Mouse (Mus musculus) lung, postnatal 0 days (tissue): Measurements from ENCODE around the gene Sergef. TPM values are rescaled to one million over a fixed set of nuclear protein-coding genes. Genes with fewer than 3 reads are reported as not detected.

Experiments
- ATAC-seq: fragments of 200-750 bp; cut with Nextera tagmentation; 2 replicates; pipeline ENCODE4 v1.8.0; 2017; ENCODE audit warnings: moderate library complexity
- DNase-seq: peaks from one replicate; pipeline ENCODE4 v3.0.0-alpha.2; 2016; ENCODE audit warnings: low spot score
- H3K27ac ChIP-seq: fragments of 300-500 bp; sonication (generic); 2 replicates; pipeline ENCODE4 v1.5.1; 2014; ENCODE audit warnings: antibody characterized with exemption, mild to moderate bottlenecking, low read length, mixed read lengths
- H3K27me3 ChIP-seq: fragments of 300-500 bp; sonication (generic); replicated peaks from 2 replicates; pipeline ENCODE4 v1.6.1; 2014; ENCODE audit warnings: low read length, mixed read lengths; ENCODE audit not compliant: insufficient read depth
- H3K36me3 ChIP-seq: fragments of 300-500 bp; sonication (generic); 2 replicates; pipeline ENCODE4 v1.6.1; 2014; ENCODE audit warnings: low read length, mixed read lengths; ENCODE audit not compliant: insufficient read depth
- H3K4me1 ChIP-seq: fragments of 300-500 bp; sonication (generic); 2 replicates; pipeline ENCODE4 v1.6.1; 2014; ENCODE audit warnings: antibody characterized with exemption, low read depth, low read length, mixed read lengths; ENCODE audit not compliant: insufficient read depth
- H3K4me2 ChIP-seq: fragments of 300-500 bp; sonication (generic); replicated peaks from 2 replicates; pipeline ENCODE4 v1.6.1; 2014; ENCODE audit warnings: low read depth, mild to moderate bottlenecking, low read length, moderate library complexity, mixed read lengths
- H3K4me3 ChIP-seq: fragments of 300-500 bp; sonication (generic); 2 replicates; pipeline ENCODE4 v1.5.1; 2014; ENCODE audit warnings: low read depth, low read length
- H3K9ac ChIP-seq: fragments of 300-500 bp; sonication (generic); replicated peaks from 2 replicates; pipeline ENCODE4 v1.6.1; 2014; ENCODE audit warnings: low read depth, mild to moderate bottlenecking
- H3K9me3 ChIP-seq: fragments of 300-500 bp; sonication (generic); 2 replicates; pipeline ENCODE4 v1.6.1; 2016; ENCODE audit warnings: low read length, mixed read lengths
- CTCF ChIP-seq: IDR thresholded peaks from 2 replicates; pipeline ENCODE4 v1.5.1; 2016; ENCODE audit warnings: antibody characterized with exemption, mild to moderate bottlenecking
- EP300 ChIP-seq: IDR thresholded peaks from 2 replicates; pipeline ENCODE4 v1.6.1; 2016; ENCODE audit warnings: antibody characterized with exemption, mild to moderate bottlenecking, control low read depth
- WGBS: fragments of 180-500 bp; shearing (Covaris S2); extraction: QIAGEN DNeasy Blood & Tissue Kit; methylation state at CpG from one replicate; pipeline ENCODE4 v1.1.7; 2014; 5-methylcytosine and 5-hydroxymethylcytosine counted together
- polyA plus RNA-seq: library from polyadenylated mRNA; unstranded; fragments of >200 nt; fragmentation: Nextera tagmentation; extraction: Ambion mirVana; gene quantifications from 2 replicates; pipeline ENCODE4 v1.2.1, GENCODE M21; 2015

Gene Sergef
- polyA plus RNA-seq, 1 experiment from 2014 or later, result 7.2 TPM

- WGBS, result 57% methylated on average over 20 of the region's 20 CpGs
- H3K4me2 ChIP-seq, result no peak overlapping the region
- H3K36me3 ChIP-seq, result no peaks in the 10 kb centered on the region
- H3K4me3 ChIP-seq, result no peak overlapping the region
- peaks cover 13% of the 10 kb centered on the region; the same call in 1 of the 2 replicates for H3K4me1 ChIP-seq
- no peaks in the 10 kb centered on the region for H3K9me3 ChIP-seq
- ATAC-seq (peak; percentile 52), DNase-seq (peak; percentile 47)
- H3K9ac ChIP-seq, result no peak overlapping the region
- no peak for TF ChIP-seq EP300
- no peak for TF ChIP-seq CTCF
- no peaks in the 10 kb centered on the region for H3K27me3 ChIP-seq
- H3K27ac ChIP-seq, result no peak overlapping the region
Measured at GRCm38 (mm10) chr7:46551935-46552752, 87.5 kb downstream of the Sergef start.

GRCm38 (mm10) chr7:46551173-46551572, 88.4 kb downstream of the Sergef start:
- no peaks in the 10 kb centered on the region for H3K27me3 ChIP-seq
- H3K36me3 ChIP-seq, result no peaks in the 10 kb centered on the region
- H3K27ac ChIP-seq, result no peak overlapping the region
- H3K4me1 ChIP-seq, result peaks cover 13% of the 10 kb centered on the region; the same call in 1 of the 2 replicates
- ATAC-seq (no peak), DNase-seq (no peak)
- H3K4me2 ChIP-seq, result no peak overlapping the region
- 84% methylated on average over 7 of the region's 7 CpGs for WGBS
- TF ChIP-seq CTCF, result no peak
- TF ChIP-seq EP300, result no peak
- H3K9ac ChIP-seq, result no peak overlapping the region
- no peak overlapping the region for H3K4me3 ChIP-seq
- H3K9me3 ChIP-seq, result no peaks in the 10 kb centered on the region

- Histone ChIP-seq H3K4me1 (no peaks in the 10 kb centered on the region; the same call in 1 of the 2 replicates), H3K9me3 (no peaks in the 10 kb centered on the region), H3K4me3 (no peak overlapping the region), H3K27me3 (no peaks in the 10 kb centered on the region), H3K36me3 (no peaks in the 10 kb centered on the region), H3K9ac (no peak overlapping the region), H3K4me2 (no peak overlapping the region), H3K27ac (no peak overlapping the region)
- ATAC-seq (no peak), DNase-seq (peak; percentile 20)
- WGBS, result 60% methylated on average over 3 of the region's 3 CpGs
- TF ChIP-seq EP300 (no peak), CTCF (no peak)
Measured at GRCm38 (mm10) chr7:46548124-46548523, 91.5 kb downstream of the Sergef start.

- Histone ChIP-seq H3K9ac (no peak overlapping the region), H3K27ac (no peak overlapping the region), H3K4me1 (no peaks in the 10 kb centered on the region; the same call in 1 of the 2 replicates), H3K36me3 (no peaks in the 10 kb centered on the region), H3K27me3 (no peaks in the 10 kb centered on the region), H3K9me3 (no peaks in the 10 kb centered on the region), H3K4me3 (no peak overlapping the region), H3K4me2 (no peak overlapping the region)
- DNase-seq, result peak; percentile 27
- TF ChIP-seq CTCF (no peak), EP300 (no peak)
- peak; percentile 8; the same call in 1 of the 2 replicates for ATAC-seq
- WGBS, result 60% methylated on average over 3 of the region's 3 CpGs
Measured at GRCm38 (mm10) chr7:46547642-46548041, 92.0 kb downstream of the Sergef start.

- ATAC-seq (peak; percentile 37; the same call in 1 of the 2 replicates), DNase-seq (peak; percentile 59)
- Histone ChIP-seq H3K4me3 (no peak overlapping the region), H3K4me2 (no peak overlapping the region), H3K9ac (no peak overlapping the region), H3K4me1 (no peaks in the 10 kb centered on the region; the same call in 1 of the 2 replicates), H3K36me3 (no peaks in the 10 kb centered on the region), H3K9me3 (no peaks in the 10 kb centered on the region), H3K27ac (no peak overlapping the region), H3K27me3 (no peaks in the 10 kb centered on the region)
- WGBS, result 11% methylated on average over 4 of the region's 4 CpGs
- TF ChIP-seq EP300, result no peak
- no peak for TF ChIP-seq CTCF
Measured at GRCm38 (mm10) chr7:46546539-46546938, 93.1 kb downstream of the Sergef start.

GRCm38 (mm10) chr7:46544195-46544641, 95.4 kb downstream of the Sergef start:
- ATAC-seq, result no peak
- WGBS, result 72% methylated on average over 12 of the region's 12 CpGs

More at GRCm38 (mm10) chr7:46544195-46544641, 95.4 kb downstream of the Sergef start:
- Histone ChIP-seq H3K4me2 (no peak overlapping the region), H3K9ac (no peak overlapping the region), H3K9me3 (no peaks in the 10 kb centered on the region), H3K4me3 (no peak overlapping the region), H3K27ac (no peak overlapping the region), H3K36me3 (no peaks in the 10 kb centered on the region), H3K4me1 (no peaks in the 10 kb centered on the region; the same call in 1 of the 2 replicates), H3K27me3 (no peaks in the 10 kb centered on the region)
- TF ChIP-seq EP300 (no peak), CTCF (no peak)
- DNase-seq, result no peak
